Mouse (Mus musculus): ENCODE data around the gene Suclg1. TPM values are rescaled to one million over a fixed set of nuclear protein-coding genes. Genes with fewer than 3 reads are reported as not detected.

Suclg1 gene
- polyA plus RNA-seq, 1 experiment: 53.5 TPM

DNA sequence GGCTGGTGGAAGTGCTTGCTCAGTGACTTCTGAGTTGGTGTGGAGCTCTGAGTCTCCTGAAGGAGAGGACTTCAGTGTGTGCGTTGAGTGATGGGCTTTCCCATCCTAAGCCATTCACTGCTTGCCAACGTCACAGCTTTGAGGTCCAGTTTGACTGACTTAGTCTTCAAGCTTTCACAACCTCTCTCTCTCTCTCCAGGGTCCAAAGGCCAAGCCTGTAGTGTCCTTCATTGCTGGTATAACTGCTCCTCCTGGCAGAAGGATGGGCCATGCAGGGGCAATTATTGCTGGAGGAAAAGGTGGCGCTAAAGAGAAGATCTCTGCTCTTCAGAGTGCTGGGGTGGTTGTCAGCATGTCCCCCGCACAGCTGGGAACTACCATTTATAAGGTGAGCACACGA is 26.8 kb downstream of the Suclg1 start:
- no peak for TF ChIP-seq POLR2A (IDR thresholded peaks at IDR 0.05; ENCODE audit: borderline replicate concordance, control insufficient read depth, low read depth, low read length)
- TF ChIP-seq CTCF (IDR thresholded peaks at IDR 0.05; ENCODE audit: control insufficient read depth, insufficient read depth, low read length): no peak

DNA sequence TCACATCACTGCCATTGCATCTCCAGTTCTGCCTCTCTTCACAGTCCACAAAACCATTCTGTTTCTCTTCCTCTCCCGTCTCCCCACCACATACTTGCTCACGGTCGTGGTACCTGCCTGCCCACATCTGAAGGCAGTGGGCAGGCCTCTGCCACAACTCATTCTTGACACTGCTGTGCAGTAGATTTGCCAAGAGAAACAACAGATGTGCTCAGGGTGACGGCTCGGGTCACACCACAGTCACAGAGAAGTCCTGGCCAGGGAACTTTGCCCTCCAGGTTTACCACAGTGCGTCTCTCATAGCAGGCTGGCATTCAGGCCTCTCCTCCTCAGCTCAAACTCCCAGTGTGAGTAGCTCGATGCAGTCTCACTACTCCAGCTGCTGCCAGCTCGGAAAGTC is 31.5 kb downstream of the Suclg1 start:
- no peak overlapping the region for H3K4me3 ChIP-seq (replicated peaks; ENCODE audit: control insufficient read depth, low read depth, low read length)
- WGBS: 49% methylated on average over 8 of the region's 8 CpGs
- H3K27ac ChIP-seq (ENCODE audit: control insufficient read depth, insufficient read depth, low read depth, low read length, poor library complexity): no peak overlapping the region
- TF ChIP-seq POLR2A (IDR thresholded peaks at IDR 0.05; ENCODE audit: borderline replicate concordance, control insufficient read depth, low read depth, low read length) (no peak), CTCF (IDR thresholded peaks at IDR 0.05; ENCODE audit: control insufficient read depth, insufficient read depth, low read length) (no peak)
- no peaks in the 10 kb centered on the region for H3K4me1 ChIP-seq (ENCODE audit: control insufficient read depth, insufficient read depth, low read length)

More for the DNA sequence above, 26.8 kb downstream of the Suclg1 start:
- Histone ChIP-seq H3K27ac (ENCODE audit: control insufficient read depth, insufficient read depth, low read depth, low read length, poor library complexity) (no peak overlapping the region), H3K4me1 (ENCODE audit: control insufficient read depth, insufficient read depth, low read length) (no peaks in the 10 kb centered on the region), H3K4me3 (replicated peaks; ENCODE audit: control insufficient read depth, low read depth, low read length) (no peak overlapping the region)
- WGBS: 85% methylated on average over 5 of the region's 5 CpGs

DNA sequence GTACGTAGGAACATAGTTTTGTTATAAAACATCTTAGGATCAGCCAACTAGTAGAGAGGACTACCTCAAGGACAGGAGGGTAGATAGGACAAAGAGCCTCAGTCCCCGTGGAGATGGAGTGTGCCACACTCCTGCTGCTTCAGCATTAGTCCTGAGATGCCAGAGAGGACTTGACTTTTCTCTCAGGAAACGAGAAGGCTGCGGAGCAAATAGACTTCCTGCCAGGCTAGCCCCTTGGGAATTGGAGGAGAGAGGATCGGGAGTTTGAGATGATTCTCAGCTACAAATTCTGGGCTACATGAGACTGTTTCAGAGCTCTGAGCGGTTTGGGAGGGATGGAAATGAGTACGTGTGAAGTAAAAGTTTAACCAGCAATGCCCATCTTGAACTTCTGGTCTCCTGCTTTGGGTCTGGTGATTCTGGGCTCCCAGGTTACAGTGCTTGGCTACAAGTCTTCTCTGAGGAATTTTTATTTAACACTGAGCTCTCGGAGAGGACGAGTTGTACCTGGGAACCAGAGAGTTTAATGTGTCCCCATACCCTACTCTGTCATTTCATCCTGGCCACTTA is 32.4 kb downstream of the Suclg1 start:
- WGBS: 80% methylated on average over 9 of the region's 9 CpGs
- H3K4me3 ChIP-seq (replicated peaks; ENCODE audit: control insufficient read depth, low read depth, low read length): no peak overlapping the region
- no peaks in the 10 kb centered on the region for H3K4me1 ChIP-seq (ENCODE audit: control insufficient read depth, insufficient read depth, low read length)
- TF ChIP-seq POLR2A (IDR thresholded peaks at IDR 0.05; ENCODE audit: borderline replicate concordance, control insufficient read depth, low read depth, low read length): no peak
- TF ChIP-seq CTCF (IDR thresholded peaks at IDR 0.05; ENCODE audit: control insufficient read depth, insufficient read depth, low read length): no peak
- H3K27ac ChIP-seq (ENCODE audit: control insufficient read depth, insufficient read depth, low read depth, low read length, poor library complexity): no peak overlapping the region

DNA sequence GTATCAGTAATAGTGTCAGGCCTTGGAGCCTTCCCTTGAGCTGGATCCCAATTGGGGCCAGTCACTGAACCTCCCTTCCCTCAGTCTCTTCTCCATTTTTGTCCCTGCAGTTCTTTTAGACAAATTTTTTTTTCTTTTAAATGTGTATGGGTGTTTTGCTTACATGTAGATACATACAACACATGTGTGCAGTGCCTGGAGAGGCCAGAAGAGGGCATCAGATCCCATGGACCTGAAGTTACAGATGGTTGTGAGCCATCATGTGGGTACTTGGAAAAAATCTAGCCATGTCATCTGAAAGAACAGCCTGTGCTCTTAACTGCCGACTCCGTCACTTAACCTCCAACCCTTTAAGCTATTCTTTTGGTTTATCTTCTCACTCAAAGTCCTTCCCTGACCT is 38.1 kb downstream of the Suclg1 start:
- Histone ChIP-seq H3K4me1 (ENCODE audit: control insufficient read depth, insufficient read depth, low read length) (no peaks in the 10 kb centered on the region), H3K27ac (ENCODE audit: control insufficient read depth, insufficient read depth, low read depth, low read length, poor library complexity) (no peak overlapping the region), H3K4me3 (replicated peaks; ENCODE audit: control insufficient read depth, low read depth, low read length) (no peak overlapping the region)
- TF ChIP-seq CTCF (IDR thresholded peaks at IDR 0.05; ENCODE audit: control insufficient read depth, insufficient read depth, low read length) (no peak), POLR2A (IDR thresholded peaks at IDR 0.05; ENCODE audit: borderline replicate concordance, control insufficient read depth, low read depth, low read length) (no peak)
- 92% methylated on average over 2 of the region's 2 CpGs for WGBS

DNA sequence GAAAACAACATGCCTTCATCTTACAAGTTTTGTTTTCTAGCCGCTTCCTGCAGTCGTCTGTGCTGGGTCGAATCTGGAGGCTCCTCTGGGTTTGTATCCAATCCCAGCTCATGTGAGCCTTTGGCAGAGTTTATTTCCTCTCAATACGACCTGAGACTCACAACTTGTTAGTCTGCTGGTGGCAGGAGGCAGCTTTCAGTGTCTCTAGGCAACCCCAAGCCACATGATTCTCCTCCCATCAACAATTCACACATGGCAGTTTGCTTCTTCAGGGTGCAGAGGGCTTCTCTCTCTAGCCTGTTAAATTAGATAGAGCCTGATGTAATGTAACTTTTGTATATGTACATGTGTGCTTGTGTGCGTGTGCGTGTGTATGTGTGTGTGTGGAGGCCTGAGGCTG is 58.7 kb downstream of the Suclg1 start:
- TF ChIP-seq POLR2A (IDR thresholded peaks at IDR 0.05; ENCODE audit: borderline replicate concordance, control insufficient read depth, low read depth, low read length) (no peak), CTCF (IDR thresholded peaks at IDR 0.05; ENCODE audit: control insufficient read depth, insufficient read depth, low read length) (no peak)
- Histone ChIP-seq H3K4me3 (replicated peaks; ENCODE audit: control insufficient read depth, low read depth, low read length) (no peak overlapping the region), H3K27ac (ENCODE audit: control insufficient read depth, insufficient read depth, low read depth, low read length, poor library complexity) (no peak overlapping the region), H3K4me1 (ENCODE audit: control insufficient read depth, insufficient read depth, low read length) (no peaks in the 10 kb centered on the region)
- 53% methylated on average over 6 of the region's 6 CpGs for WGBS

DNA sequence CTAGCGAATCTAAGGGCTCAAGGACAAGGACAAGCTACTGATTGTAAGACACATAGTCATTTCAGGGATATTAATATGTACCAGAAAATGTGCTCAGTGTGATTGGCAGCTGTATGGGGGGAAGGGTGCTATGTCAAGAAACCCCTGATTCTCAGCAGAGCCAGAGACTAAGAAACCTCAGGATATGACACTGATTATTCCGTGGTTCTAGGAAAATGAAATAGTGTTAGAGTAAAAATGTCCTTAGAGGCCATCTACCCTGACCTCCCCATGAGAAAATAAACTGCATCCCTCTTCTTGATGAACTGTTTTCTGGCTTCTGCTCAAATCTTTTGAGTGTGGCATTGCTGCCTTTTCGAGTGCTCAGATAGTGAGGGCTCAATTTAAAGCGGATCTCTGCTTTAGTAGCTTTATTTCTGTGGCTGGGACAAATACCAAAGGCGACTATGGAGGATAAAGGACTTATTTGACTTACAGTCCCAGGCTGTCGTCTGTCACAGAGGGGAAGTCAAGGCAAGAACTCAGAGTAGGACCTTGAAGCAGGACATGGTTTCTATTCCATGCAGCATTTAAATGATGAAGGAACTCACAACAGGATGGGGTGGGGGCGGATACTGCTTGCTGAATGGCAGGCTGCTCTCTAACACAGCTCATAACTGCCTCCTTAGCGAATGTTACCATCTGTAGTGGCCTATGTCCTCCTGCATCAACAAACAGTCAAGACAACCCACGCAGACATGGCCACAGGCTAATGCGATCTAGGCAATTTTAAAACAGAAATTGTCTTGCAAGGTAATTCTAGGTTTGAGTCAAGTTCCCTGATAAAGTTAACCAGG is 60.7 kb downstream of the Suclg1 start:
- TF ChIP-seq POLR2A (IDR thresholded peaks at IDR 0.05; ENCODE audit: borderline replicate concordance, control insufficient read depth, low read depth, low read length): no peak
- TF ChIP-seq CTCF (IDR thresholded peaks at IDR 0.05; ENCODE audit: control insufficient read depth, insufficient read depth, low read length): no peak
- Histone ChIP-seq H3K4me3 (replicated peaks; ENCODE audit: control insufficient read depth, low read depth, low read length) (no peak overlapping the region), H3K4me1 (ENCODE audit: control insufficient read depth, insufficient read depth, low read length) (no peaks in the 10 kb centered on the region), H3K27ac (ENCODE audit: control insufficient read depth, insufficient read depth, low read depth, low read length, poor library complexity) (no peak overlapping the region)
- 75% methylated on average over 10 of the region's 10 CpGs for WGBS

DNA sequence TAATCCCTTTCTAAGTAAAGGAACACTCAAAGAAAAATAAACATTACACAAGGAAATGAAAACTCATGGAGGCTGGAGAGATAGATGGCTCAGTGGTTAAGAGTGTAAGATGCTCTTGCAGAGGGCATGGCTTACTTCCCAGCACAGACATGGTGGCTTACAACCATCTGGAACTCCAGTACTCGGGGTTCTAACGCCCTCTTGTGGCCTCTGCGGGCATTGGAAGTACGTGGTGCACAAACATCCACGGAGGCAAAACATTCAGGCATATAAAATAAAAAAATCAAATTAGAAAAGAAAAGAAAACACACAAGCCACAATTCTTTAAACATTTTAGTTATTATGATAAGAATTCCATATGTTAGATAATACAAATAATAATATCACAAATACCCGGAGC is 63.2 kb downstream of the Suclg1 start:
- TF ChIP-seq POLR2A (IDR thresholded peaks at IDR 0.05; ENCODE audit: borderline replicate concordance, control insufficient read depth, low read depth, low read length) (no peak), CTCF (IDR thresholded peaks at IDR 0.05; ENCODE audit: control insufficient read depth, insufficient read depth, low read length) (no peak)

DNA sequence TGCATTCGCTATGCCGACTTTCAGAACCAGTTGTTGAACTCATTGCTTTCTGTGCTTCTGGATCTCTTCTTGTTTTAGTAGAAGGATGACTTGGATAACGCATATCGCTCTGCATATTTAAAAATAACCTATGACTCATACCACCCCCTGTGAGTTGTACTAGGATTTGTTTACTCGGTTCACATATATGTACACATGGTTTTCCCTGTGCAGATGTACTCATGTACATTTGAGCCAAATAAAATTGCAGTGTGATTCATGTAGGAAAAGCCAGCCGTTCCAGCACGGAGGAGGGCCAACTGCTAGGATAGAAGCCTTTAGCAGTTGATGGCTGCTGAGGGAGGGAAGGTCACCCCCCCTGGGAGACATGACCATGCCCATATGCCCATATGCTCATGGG is 63.6 kb downstream of the Suclg1 start:
- Histone ChIP-seq H3K4me3 (replicated peaks; ENCODE audit: control insufficient read depth, low read depth, low read length) (no peak overlapping the region), H3K27ac (ENCODE audit: control insufficient read depth, insufficient read depth, low read depth, low read length, poor library complexity) (no peak overlapping the region), H3K4me1 (ENCODE audit: control insufficient read depth, insufficient read depth, low read length) (no peaks in the 10 kb centered on the region)
- WGBS: 88% methylated on average over 7 of the region's 7 CpGs
- TF ChIP-seq CTCF (IDR thresholded peaks at IDR 0.05; ENCODE audit: control insufficient read depth, insufficient read depth, low read length): no peak
- no peak for TF ChIP-seq POLR2A (IDR thresholded peaks at IDR 0.05; ENCODE audit: borderline replicate concordance, control insufficient read depth, low read depth, low read length)

More for the DNA sequence above, 63.2 kb downstream of the Suclg1 start:
- Histone ChIP-seq H3K27ac (ENCODE audit: control insufficient read depth, insufficient read depth, low read depth, low read length, poor library complexity) (no peak overlapping the region), H3K4me3 (replicated peaks; ENCODE audit: control insufficient read depth, low read depth, low read length) (no peak overlapping the region), H3K4me1 (ENCODE audit: control insufficient read depth, insufficient read depth, low read length) (no peaks in the 10 kb centered on the region)
- WGBS: 68% methylated on average over 6 of the region's 6 CpGs

Data from bone marrow, adult 2 months (tissue).